Mouse (Mus musculus): ENCODE results near the gene Hdac7. TPM values are rescaled to one million over a fixed set of nuclear protein-coding genes. Genes with fewer than 3 reads are reported as not detected.
A peak's percentile ranks its signal among the peaks of the same experiment; 100 is the strongest.

Hdac7 gene
- total and polyA plus RNA-seq, 3 experiments: 3.9 to 117 (median 20.4) TPM

DNA sequence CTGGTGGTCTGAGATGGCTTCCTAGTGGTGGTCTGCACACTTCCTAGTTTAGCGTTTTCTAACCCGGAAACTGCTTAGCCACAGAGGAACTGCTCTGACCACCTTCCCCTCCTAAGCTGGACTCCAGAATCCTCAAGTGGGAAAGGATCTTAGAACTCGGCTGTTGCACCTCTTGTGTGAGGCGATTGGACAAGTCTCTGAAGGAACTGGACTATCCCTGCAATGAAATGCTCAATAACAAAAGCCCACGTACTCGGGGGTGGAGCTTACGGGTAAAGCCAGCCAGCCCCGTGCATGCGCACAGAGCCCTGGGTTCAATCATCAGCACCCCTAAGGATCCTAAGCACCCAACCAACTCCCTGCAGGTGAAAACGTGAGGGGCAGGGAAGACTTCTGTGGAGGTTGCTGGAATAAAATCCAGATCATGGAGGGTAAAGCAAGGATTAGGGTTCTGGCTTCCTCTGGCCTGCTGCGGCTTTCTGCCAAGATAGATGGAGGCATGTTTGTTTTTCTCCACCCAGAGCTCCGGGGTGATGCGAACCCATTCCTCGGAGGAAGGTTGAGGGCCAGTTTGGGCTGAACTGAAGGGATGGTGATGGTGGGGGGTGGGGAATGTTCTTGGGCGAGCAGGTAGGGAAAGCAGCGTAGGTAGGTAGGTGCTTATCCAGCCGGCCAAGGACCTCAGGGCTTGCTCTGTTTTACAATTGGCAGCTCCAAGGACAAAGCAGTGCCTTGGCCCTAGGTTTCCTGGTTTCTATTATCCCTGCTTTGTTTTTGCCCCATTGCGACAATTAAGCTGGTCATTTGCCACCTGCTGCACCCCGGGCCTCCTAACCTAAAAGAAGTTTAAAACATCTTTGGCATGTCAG lies 56.3 kb downstream of the Hdac7 start:
- peak; percentile 60 for DNase-seq (ENCODE audit: low spot score)
- ATAC-seq (ENCODE audit: extremely low read depth, insufficient number of reproducible peaks, low FRiP score, poor library complexity, severe bottlenecking): peak; percentile 50
- peaks cover 79% of the 10 kb centered on the region for H3K4me1 ChIP-seq (ENCODE audit: insufficient read depth, low read depth, low read length)

DNA sequence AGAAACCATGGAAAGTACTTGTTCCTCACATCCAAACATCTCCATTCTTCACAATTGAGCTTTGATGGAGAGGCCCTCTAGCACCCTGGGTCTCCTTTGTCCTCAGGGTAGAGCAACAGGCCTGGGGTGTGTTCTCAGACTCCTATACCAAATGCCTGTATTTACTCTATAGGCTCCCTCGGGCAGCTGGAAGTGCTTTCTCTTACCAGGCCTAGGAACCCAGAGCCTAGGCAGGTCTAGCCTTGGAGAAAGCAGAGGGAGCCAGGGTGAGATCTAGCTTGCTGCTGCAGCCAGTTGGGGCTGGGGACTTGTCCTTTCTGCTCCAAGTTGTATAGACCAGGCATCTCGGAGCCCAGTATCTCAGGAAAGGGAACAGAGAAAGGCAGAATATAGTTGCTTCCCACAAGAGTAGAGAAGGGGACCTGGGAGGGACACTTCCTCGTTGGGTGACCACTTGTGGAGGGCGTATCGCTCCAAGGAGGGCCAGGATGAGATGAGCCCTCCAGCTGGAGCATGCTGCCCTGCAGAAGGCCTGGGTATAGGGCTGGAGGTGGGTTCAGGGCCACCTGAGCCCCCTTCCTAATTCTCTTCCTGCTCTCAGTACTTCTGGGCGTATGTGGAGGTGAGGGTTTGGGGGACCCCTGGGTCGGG lies 57.0 kb downstream of the Hdac7 start:
- ATAC-seq (ENCODE audit: extremely low read depth, insufficient number of reproducible peaks, low FRiP score, poor library complexity, severe bottlenecking): no peak
- Histone ChIP-seq H3K4me1 (ENCODE audit: insufficient read depth, low read depth, low read length) (peaks cover 80% of the 10 kb centered on the region), H3K9me3 (replicated peaks) (no peaks in the 10 kb centered on the region), H3K36me3 (replicated peaks) (peaks cover 66% of the 10 kb centered on the region), H3K4me3 (ENCODE audit: low read depth, low read length) (peak overlapping the region; percentile 95), H3K27me3 (ENCODE audit: insufficient read depth, low read length) (no peaks in the 10 kb centered on the region)
- TF ChIP-seq GATA2 (IDR thresholded peaks at IDR 0.05; ENCODE audit: borderline replicate concordance, low read depth, low read length) (no peak), GATA1 (IDR thresholded peaks at IDR 0.05; ENCODE audit: borderline replicate concordance, low read length) (no peak), POLR2AphosphoS5 (IDR thresholded peaks at IDR 0.05; ENCODE audit: insufficient replicate concordance, low read depth, low read length) (no peak), CTCF (IDR thresholded peaks at IDR 0.05; ENCODE audit: low read depth, low read length) (no peak), TAL1 (conservative IDR thresholded peaks at IDR 0.05; ENCODE audit: low read depth, low read length) (no peak)
- DNase-seq (ENCODE audit: low spot score): no peak

More for the DNA sequence above, 56.3 kb downstream of the Hdac7 start:
- no peaks in the 10 kb centered on the region for H3K9me3 ChIP-seq (replicated peaks)
- no peak; the same call in 1 of the 2 replicates for TF ChIP-seq POLR2AphosphoS5 (IDR thresholded peaks at IDR 0.05; ENCODE audit: insufficient replicate concordance, low read depth, low read length)
- TF ChIP-seq GATA1 (IDR thresholded peaks at IDR 0.05; ENCODE audit: borderline replicate concordance, low read length): no peak
- no peak for TF ChIP-seq GATA2 (IDR thresholded peaks at IDR 0.05; ENCODE audit: borderline replicate concordance, low read depth, low read length)
- TF ChIP-seq TAL1 (conservative IDR thresholded peaks at IDR 0.05; ENCODE audit: low read depth, low read length): no peak
- no peak for TF ChIP-seq CTCF (IDR thresholded peaks at IDR 0.05; ENCODE audit: low read depth, low read length)
- peak overlapping the region; percentile 95; the same call in 1 of the 2 replicates for H3K4me3 ChIP-seq (ENCODE audit: low read depth, low read length)
- peaks cover 73% of the 10 kb centered on the region for H3K36me3 ChIP-seq (replicated peaks)
- H3K27me3 ChIP-seq (ENCODE audit: insufficient read depth, low read length): no peaks in the 10 kb centered on the region

DNA sequence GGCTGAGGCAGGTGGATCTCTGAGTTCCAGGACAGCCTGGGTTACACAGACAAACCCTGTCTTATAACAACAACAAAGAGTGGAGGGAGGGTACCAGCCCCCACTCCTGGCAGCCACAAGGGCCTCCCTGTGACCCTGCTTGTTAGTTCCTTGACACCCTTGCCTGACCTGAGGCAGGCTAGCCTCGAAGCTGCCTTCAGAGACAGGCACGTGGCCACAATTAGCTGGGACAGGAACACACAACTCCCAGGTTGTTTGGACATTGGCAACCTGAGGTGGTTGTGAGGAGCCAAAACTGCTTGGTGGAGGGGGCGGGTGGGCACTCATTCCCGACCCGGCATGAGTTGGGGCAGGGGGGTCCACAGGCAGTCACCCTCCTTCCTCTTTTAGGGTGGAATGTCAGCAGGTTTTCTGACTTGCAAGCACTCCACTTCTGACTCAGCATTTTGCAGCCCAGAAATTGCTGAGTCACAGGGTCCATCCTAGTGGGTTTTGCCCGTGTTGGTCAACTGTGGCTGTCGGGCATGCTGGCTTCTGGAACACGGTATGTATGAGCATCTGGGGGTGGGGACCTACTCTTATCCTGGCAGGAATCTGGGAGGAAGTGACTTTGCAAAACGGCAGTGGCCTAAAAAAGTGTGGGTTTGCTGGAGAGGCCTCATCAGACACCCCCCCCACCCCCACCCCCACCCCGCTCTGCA lies 57.7 kb downstream of the Hdac7 start:
- DNase-seq (ENCODE audit: low spot score) (peak; percentile 70), ATAC-seq (ENCODE audit: extremely low read depth, insufficient number of reproducible peaks, low FRiP score, poor library complexity, severe bottlenecking) (peak; percentile 52)
- no peaks in the 10 kb centered on the region for H3K9me3 ChIP-seq (replicated peaks)
- no peaks in the 10 kb centered on the region for H3K27me3 ChIP-seq (ENCODE audit: insufficient read depth, low read length)
- peak overlapping the region; percentile 95 for H3K4me3 ChIP-seq (ENCODE audit: low read depth, low read length)
- peaks cover 58% of the 10 kb centered on the region for H3K36me3 ChIP-seq (replicated peaks)
- peaks cover 76% of the 10 kb centered on the region for H3K4me1 ChIP-seq (ENCODE audit: insufficient read depth, low read depth, low read length)
- TF ChIP-seq CTCF (IDR thresholded peaks at IDR 0.05; ENCODE audit: low read depth, low read length): no peak
- peak; percentile 51; the same call in 1 of the 2 replicates for TF ChIP-seq POLR2AphosphoS5 (IDR thresholded peaks at IDR 0.05; ENCODE audit: insufficient replicate concordance, low read depth, low read length)
- no peak for TF ChIP-seq TAL1 (conservative IDR thresholded peaks at IDR 0.05; ENCODE audit: low read depth, low read length)
- no peak for TF ChIP-seq GATA1 (IDR thresholded peaks at IDR 0.05; ENCODE audit: borderline replicate concordance, low read length)
- peak; percentile 62; the same call in 1 of the 2 replicates for TF ChIP-seq GATA2 (IDR thresholded peaks at IDR 0.05; ENCODE audit: borderline replicate concordance, low read depth, low read length)

DNA sequence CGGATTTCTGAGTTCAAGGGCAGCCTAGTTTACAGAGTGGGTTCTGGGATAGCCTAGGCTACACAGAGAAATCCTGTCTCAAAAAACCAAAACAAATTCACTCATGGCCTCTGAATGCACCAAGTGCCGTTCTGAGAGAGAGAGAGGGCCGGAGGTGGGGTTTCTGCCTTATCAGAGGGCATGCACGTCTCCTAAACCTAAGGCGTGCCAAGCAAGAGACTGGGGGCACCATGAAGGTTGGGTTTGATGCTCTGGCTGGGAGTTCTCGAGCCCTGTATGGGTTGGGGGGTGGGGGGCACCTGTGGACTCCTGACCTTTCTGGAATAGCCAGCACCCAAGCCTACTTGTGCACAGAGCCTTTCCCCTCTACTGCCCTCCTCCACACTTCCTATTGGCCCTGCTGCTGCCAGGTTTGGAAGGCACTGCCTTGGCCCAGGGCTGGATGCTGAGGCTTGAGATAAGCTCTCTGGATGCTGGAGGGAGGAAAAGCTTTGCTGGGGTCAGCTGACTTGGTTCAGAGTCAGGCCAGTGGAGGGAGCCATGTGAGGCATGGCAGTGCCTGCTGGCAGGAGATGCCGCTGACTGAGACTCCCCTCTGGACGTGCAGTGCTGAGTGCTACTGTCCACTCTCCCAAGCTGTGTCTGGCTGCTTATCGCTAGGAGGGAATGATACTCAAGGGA lies 58.4 kb downstream of the Hdac7 start:
- peak; percentile 35 for ATAC-seq (ENCODE audit: extremely low read depth, insufficient number of reproducible peaks, low FRiP score, poor library complexity, severe bottlenecking)
- DNase-seq (ENCODE audit: low spot score): peak; percentile 64
- Histone ChIP-seq H3K4me3 (ENCODE audit: low read depth, low read length) (peak overlapping the region; percentile 95), H3K9me3 (replicated peaks) (no peaks in the 10 kb centered on the region), H3K4me1 (ENCODE audit: insufficient read depth, low read depth, low read length) (peaks cover 69% of the 10 kb centered on the region), H3K36me3 (replicated peaks) (peaks cover 52% of the 10 kb centered on the region), H3K27me3 (ENCODE audit: insufficient read depth, low read length) (no peaks in the 10 kb centered on the region)
- no peak; the same call in 1 of the 2 replicates for TF ChIP-seq TAL1 (conservative IDR thresholded peaks at IDR 0.05; ENCODE audit: low read depth, low read length)
- TF ChIP-seq POLR2AphosphoS5 (IDR thresholded peaks at IDR 0.05; ENCODE audit: insufficient replicate concordance, low read depth, low read length): peak; percentile 65; the same call in 1 of the 2 replicates

DNA sequence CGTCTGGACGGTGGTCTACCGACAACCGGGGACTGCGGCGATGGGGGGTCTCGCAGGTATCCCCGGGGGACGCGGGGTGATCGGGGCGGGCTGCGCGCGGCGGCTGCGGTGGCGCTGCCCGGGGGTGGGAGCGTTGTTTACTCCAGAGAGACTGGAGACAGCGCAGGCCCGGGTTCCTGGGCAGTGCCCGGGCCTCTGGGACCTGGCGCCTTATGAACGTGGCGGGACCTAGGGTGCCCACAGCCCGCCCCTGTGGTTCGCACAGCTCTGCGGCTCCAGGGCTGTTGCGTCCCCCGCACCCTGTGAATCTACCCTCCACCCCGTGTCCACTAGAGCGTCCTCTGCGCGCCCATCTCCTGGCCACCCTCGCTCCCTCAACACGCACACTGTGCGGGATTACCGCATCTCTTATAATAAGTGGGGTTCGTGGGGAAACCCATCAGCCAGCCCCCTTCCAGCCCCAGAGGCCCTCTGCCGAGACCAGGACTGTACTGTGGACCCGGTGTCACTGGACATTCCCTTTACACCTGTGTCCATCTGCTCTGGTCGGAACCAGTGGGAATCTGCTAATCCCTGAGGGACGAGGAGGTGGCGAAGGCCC lies 59.6 kb downstream of the Hdac7 start:
- H3K4me1 ChIP-seq (ENCODE audit: insufficient read depth, low read depth, low read length): peaks cover 57% of the 10 kb centered on the region
- no peak for TF ChIP-seq GATA1 (IDR thresholded peaks at IDR 0.05; ENCODE audit: borderline replicate concordance, low read length)
- no peak for TF ChIP-seq POLR2AphosphoS5 (IDR thresholded peaks at IDR 0.05; ENCODE audit: insufficient replicate concordance, low read depth, low read length)
- TF ChIP-seq GATA2 (IDR thresholded peaks at IDR 0.05; ENCODE audit: borderline replicate concordance, low read depth, low read length): no peak
- TF ChIP-seq TAL1 (conservative IDR thresholded peaks at IDR 0.05; ENCODE audit: low read depth, low read length): no peak
- no peak for TF ChIP-seq CTCF (IDR thresholded peaks at IDR 0.05; ENCODE audit: low read depth, low read length)
- ATAC-seq (ENCODE audit: extremely low read depth, insufficient number of reproducible peaks, low FRiP score, poor library complexity, severe bottlenecking) (no peak), DNase-seq (ENCODE audit: low spot score) (no peak)
- peaks cover 39% of the 10 kb centered on the region for H3K36me3 ChIP-seq (replicated peaks)
- no peaks in the 10 kb centered on the region for H3K9me3 ChIP-seq (replicated peaks)
- H3K4me3 ChIP-seq (ENCODE audit: low read depth, low read length): peak overlapping the region; percentile 95
- no peaks in the 10 kb centered on the region for H3K27me3 ChIP-seq (ENCODE audit: insufficient read depth, low read length)
